Mouse (Mus musculus): Measurements from ENCODE around the gene Capn12.

DNA sequence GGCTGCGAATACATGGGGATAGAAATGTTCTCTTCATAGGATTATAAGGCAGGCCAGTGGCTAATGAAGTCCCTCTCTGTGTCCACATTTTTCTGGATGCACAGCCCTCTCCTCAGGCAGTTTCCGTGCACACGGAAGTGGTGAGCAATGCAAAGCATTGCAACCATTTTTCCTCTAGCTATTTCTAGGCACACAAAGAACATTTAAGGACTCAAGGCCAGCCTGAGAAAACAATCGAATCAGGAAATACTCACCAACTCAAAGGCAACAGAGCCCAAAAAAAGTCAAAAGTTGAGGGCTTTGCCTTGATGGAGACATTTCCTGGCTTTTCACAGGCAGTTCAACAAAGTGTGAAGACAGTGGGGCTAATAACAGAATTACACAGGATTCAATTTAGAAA, 59.9 kb downstream of the Capn12 start:
- TF ChIP-seq POLR2AphosphoS5 (IDR thresholded peaks at IDR 0.05; ENCODE audit: insufficient replicate concordance, low read depth, low read length) (no peak), CTCF (IDR thresholded peaks at IDR 0.05; ENCODE audit: low read depth, low read length) (no peak)
